Mouse (Mus musculus): ENCODE results near the gene Timm17b. TPM values are rescaled to one million over a fixed set of nuclear protein-coding genes. Genes with fewer than 3 reads are reported as not detected.

Timm17b gene
- total RNA-seq, 2 experiments from 2014 or later = 41.4 to 45.5 TPM

DNA sequence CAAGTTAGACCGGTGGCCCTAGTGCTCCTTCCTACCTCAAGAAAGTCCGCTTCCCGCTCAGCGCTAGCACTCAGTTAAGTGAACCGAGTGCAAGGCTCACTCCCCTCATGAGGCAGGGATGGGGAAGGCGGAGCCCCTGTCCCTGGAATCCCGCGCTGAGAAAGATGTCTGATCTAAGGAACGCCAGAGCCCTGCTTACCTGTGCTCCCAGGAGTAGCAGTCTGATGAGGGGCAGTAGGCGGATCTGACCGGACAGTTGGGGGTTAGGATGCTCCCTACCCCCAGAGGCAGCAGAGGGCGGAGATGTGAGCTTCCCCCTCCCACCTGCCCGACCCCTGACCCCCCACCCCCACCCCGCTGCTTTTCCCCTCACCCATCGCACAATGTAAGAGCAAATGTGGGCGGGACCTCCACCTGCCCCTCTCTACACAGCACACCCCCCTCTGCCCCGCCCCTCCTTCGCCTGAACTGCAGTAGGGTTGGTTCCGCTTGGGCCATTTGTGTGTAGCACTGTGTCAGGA lies 29.2 kb downstream of the Timm17b start, which contains the start of gene Eras:
Gene Eras (minus strand): TSS at position 338 of the 521 bp plus-strand sequence.
- H3K27ac ChIP-seq = no peak within 1 kb of the TSS
- TF ChIP-seq CTCF (IDR thresholded peaks at IDR 0.05) = no peak
- no peak within 1 kb of the TSS for H3K4me3 ChIP-seq
- no peak for DNase-seq
- intact Hi-C loops (cut with DNase I) = no loop called here

DNA sequence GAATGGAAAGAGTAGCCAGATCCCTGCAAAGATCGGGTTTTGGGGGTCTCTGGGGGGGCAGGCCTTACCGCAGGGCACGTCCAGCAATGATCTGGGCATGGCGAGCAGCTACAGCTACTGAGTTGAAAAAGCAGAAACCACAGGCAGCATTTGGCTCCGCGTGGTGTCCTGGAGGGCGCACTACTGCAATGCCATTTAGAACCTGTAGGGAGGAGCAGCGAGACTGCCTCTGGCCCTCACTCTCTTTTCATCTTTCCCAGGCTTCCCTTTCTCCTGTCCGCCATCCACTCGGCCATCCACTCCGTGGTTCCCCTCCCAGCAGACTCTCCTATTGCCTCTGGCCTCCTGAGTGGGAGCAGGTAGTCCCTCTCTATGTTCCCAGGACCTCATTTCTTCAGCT lies 37.7 kb downstream of the Timm17b start:
- TF ChIP-seq CTCF (IDR thresholded peaks at IDR 0.05) = no peak
- no peak for DNase-seq
- Histone ChIP-seq H3K27ac (no peak overlapping the region), H3K4me3 (no peak overlapping the region)
- intact Hi-C loops (cut with DNase I) = no loop called here

DNA sequence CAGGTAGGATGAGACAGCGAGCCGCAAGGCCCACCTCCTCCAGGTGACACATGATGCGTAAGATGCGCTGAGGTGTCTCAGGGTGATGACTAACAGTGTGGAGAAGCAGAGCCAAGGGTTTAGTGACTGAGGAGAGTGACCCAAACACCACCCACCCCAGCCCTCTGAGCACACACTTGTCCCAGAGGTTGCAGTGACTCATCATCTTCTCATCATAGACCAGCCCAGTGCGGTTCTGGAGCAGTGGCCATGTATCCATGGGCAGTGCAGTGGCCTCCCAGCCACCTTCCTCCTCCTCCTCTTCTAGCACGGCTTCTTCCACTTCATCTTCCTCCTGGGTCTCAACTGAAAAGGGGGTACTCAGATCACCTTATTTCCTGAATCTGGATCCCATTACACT lies 38.5 kb downstream of the Timm17b start:
- no peak for DNase-seq
- H3K27ac ChIP-seq = no peak overlapping the region
- H3K4me3 ChIP-seq = no peak overlapping the region
- no peak for TF ChIP-seq CTCF (IDR thresholded peaks at IDR 0.05)
- intact Hi-C loops (cut with DNase I) = no loop called here

DNA sequence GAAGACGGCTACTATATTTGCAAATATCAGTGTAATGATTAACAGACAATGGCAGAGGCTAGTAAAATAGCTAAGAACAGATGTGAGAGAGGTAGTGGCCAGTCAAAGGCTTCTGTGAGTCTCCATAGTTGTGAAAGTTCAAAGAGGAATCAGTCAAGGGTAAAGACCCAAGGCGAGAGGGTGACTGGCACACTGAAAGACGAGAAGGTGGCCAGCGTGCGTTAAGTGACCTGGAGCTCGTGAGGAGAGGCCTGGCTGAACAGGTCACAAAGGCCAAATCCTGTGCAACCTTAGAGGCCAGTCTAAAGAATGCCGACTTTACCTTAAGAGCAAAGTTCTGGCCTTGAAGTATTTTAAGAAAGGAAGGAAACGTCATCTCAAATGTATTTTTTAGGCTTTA lies 46.5 kb downstream of the Timm17b start:
- H3K4me3 ChIP-seq = no peak overlapping the region
- H3K27ac ChIP-seq = no peak overlapping the region
- no peak for TF ChIP-seq CTCF (IDR thresholded peaks at IDR 0.05)
- intact Hi-C loops (cut with DNase I) = loop anchor here (5.0 kb wide), 1 partner anchor 98 kb away; no protein-coding TSS in a partner anchor
- DNase-seq = no peak

DNA sequence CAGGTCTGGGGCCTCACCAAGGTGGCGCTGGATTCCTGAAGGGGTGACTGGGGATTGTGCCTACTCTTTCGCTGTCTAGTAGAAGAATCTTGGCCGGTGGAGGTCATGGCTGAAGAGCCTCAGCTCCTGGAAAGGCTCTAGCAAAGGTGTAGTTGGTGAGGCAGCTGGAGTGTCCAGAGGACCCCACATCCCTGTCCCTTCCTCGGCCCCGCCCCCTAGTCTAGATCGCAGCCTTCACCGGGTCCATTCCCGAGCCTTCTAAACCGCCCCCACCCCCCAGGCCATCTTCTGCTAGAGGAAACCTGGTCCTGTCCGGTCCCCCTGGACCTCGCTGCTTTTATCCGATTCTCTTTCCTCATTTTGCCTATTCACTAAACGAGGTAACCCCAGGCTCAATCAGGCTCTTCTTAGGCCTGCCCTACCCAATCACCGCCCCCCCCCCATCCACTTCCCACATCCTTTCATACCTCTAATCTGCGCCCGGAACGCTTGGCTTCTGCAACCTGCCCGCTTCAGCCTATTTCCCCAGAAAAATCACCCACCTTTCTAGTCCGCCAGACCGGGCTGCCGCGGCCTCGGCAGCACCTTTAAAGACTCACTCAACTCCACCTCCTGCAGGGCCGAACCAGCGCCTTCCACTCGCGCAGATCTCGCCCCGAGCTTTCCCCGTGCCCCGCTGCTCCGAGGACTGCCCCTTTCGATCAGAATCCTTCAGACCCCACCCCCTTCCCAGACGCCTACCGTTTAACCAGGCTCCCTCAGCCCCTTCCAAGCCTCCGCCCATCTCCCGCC lies 48.1 kb downstream of the Timm17b start, which contains the start of gene Hdac6:
Gene Hdac6 (minus strand): TSS at position 782 of the 792 bp plus-strand sequence.
- H3K4me3 ChIP-seq = peak within 1 kb of the TSS; percentile 81
- no peak for DNase-seq
- intact Hi-C loops (cut with DNase I) = loop anchor here (5.0 kb wide), 1 partner anchor 100 kb away; no protein-coding TSS in a partner anchor
- H3K27ac ChIP-seq = peak within 1 kb of the TSS; percentile 76
- no peak for TF ChIP-seq CTCF (IDR thresholded peaks at IDR 0.05)

DNA sequence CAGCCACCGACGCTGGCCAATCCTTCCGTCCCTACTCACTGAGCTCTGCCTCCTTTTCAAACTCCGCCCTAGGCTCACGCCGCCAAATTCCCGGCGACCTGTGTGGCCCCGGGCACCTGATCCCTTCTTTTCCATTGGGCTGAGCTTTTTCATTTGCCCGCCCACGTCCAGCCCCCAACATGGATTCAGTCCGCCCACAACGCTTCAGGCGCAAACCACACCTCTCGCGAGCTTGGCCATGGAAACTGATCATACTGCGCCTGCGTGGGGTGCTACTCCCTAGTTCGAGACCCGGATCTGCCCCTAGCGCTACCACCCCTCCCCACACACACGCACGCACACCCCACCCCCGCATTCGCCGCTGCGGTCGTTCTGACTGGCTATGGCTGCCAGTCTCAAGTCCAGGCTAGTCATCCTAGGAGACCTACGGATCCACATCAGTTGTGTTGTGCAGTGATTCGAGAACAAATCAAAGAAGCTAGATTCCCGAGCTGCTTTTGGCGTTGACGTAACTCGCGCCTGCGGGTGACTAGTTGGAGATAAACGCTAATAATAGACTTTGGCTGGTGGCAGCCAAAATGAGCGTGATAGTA lies 48.8 kb downstream of the Timm17b start:
- TF ChIP-seq CTCF (IDR thresholded peaks at IDR 0.05) = no peak
- H3K27ac ChIP-seq = peak overlapping the region; percentile 75
- peak overlapping the region; percentile 81 for H3K4me3 ChIP-seq
- peak; percentile 95 for DNase-seq
- intact Hi-C loops (cut with DNase I) = loop anchor here (5.0 kb wide), 1 partner anchor 101 kb away; no protein-coding TSS in a partner anchor

DNA sequence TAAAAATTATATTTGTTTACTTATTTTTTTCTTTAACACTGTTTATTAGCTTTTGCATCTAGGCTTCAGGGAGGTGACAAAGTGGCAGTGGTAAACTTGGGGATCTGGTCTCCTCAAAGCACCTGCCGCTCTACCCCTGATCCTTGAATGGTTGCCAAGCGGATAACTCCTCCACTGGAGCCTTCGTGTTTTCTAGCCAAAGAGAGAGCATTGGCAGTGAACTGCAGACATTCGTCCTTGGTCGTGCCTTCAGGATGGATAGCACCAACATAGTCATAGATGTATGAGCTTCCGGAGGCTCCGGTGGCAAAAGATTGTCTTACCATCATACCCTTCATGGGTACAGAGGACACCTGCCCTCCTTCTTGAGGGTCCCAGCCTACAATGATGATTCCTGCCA lies 50.9 kb downstream of the Timm17b start:
- H3K27ac ChIP-seq = no peak overlapping the region
- H3K4me3 ChIP-seq = no peak overlapping the region
- DNase-seq = no peak
- no peak for TF ChIP-seq CTCF (IDR thresholded peaks at IDR 0.05)
- intact Hi-C loops (cut with DNase I) = no loop called here

Other genes starting within 250 kb of the Timm17b start
- 10 to 100 TPM; 23.6 to 26.6 TPM for gene Prickle3, start 242.1 kb upstream of the Timm17b start, total RNA-seq (2021)
- 10 to 100 TPM; 23.8 to 42.7 TPM for gene Plp2, start 228.0 kb upstream of the Timm17b start, total RNA-seq (2021)
- 10 to 100 TPM; 21.0 to 31.0 TPM for gene Magix, start 218.1 kb upstream of the Timm17b start, total RNA-seq (2021)
- 10 to 100 TPM; 12.5 to 15.3 TPM for gene Gpkow, start 202.2 kb upstream of the Timm17b start, total RNA-seq (2021)
- gene Wdr45, start 185.0 kb upstream of the Timm17b start, total RNA-seq (2021) = 10 to 100 TPM; 31.1 to 37.6 TPM
- gene Gm45208, start 177.1 kb upstream of the Timm17b start, total RNA-seq (2021) = not detected
- 1 to 10 TPM; 3.3 to 6.7 TPM for gene Praf2, start 170.9 kb upstream of the Timm17b start, total RNA-seq (2021)
- under 1 TPM; 0.28 to 0.75 TPM for gene Ccdc120, start 148.5 kb upstream of the Timm17b start, total RNA-seq (2021)
- gene Tfe3, start 136.8 kb upstream of the Timm17b start, total RNA-seq (2021) = 10 to 100 TPM; 10.9 to 11.1 TPM
- 10 to 100 TPM; 16.7 to 22.8 TPM for gene Gripap1, start 109.6 kb upstream of the Timm17b start, total RNA-seq (2021)
- gene Kcnd1, start 77.1 kb upstream of the Timm17b start, total RNA-seq (2021) = under 1 TPM; 0.15 to 0.22 TPM
- 10 to 100 TPM; 15.6 to 19.1 TPM for gene Otud5, start 58.0 kb upstream of the Timm17b start, total RNA-seq (2021)
- gene Pim2, start 21.1 kb upstream of the Timm17b start, total RNA-seq (2021) = 1 to 10 TPM; 1.9 to 2.0 TPM
- gene Slc35a2, start 15.3 kb upstream of the Timm17b start, total RNA-seq (2021) = 10 to 100 TPM in 1 of 2 experiments, 1 to 10 TPM in 1; 8.8 to 10.9 TPM
- gene Pqbp1, start 88 bp upstream of the Timm17b start, total RNA-seq (2021) = 10 to 100 TPM; 21.7 to 22.4 TPM
- not detected for gene Gm10491, start 8.5 kb downstream of the Timm17b start, total RNA-seq (2021)
- not detected for gene Gm10490, start 10.2 kb downstream of the Timm17b start, total RNA-seq (2021)
- not detected for gene Pcsk1n, start 20.5 kb downstream of the Timm17b start, total RNA-seq (2021)
- not detected for gene Eras, start 29.2 kb downstream of the Timm17b start, total RNA-seq (2021)
- gene Hdac6, start 48.5 kb downstream of the Timm17b start, total RNA-seq (2021) = 1 to 10 TPM; 4.0 to 4.4 TPM
- not detected for gene Gata1, start 78.7 kb downstream of the Timm17b start, total RNA-seq (2021)
- gene Glod5, start 119.1 kb downstream of the Timm17b start, total RNA-seq (2021) = not detected
- 1 to 10 TPM; 4.3 to 5.0 TPM for gene Suv39h1, start 175.4 kb downstream of the Timm17b start, total RNA-seq (2021)
- gene Was, start 191.1 kb downstream of the Timm17b start, total RNA-seq (2021) = under 1 TPM; 0.36 to 0.70 TPM
- 1 to 10 TPM; 9.1 to 9.4 TPM for gene Wdr13, start 233.5 kb downstream of the Timm17b start, total RNA-seq (2021)
- 10 to 100 TPM; 33.9 to 82.1 TPM for gene Rbm3, start 246.5 kb downstream of the Timm17b start, total RNA-seq (2021)

All from gastrocnemius, adult 2 months (tissue).